Mouse (Mus musculus) right cerebral cortex, postnatal 25 days (tissue): ENCODE results near the gene Tmsb15l.
"Not testable (repeated sequence)": the region's sequence is repeated elsewhere in the genome, so short reads cannot be mapped to it uniquely, and the experiment has no call there.

Source experiments
- DNase-seq: peaks from one replicate; pipeline ENCODE4 v3.0.0; 2022

Gene Tmsb15l

DNA sequence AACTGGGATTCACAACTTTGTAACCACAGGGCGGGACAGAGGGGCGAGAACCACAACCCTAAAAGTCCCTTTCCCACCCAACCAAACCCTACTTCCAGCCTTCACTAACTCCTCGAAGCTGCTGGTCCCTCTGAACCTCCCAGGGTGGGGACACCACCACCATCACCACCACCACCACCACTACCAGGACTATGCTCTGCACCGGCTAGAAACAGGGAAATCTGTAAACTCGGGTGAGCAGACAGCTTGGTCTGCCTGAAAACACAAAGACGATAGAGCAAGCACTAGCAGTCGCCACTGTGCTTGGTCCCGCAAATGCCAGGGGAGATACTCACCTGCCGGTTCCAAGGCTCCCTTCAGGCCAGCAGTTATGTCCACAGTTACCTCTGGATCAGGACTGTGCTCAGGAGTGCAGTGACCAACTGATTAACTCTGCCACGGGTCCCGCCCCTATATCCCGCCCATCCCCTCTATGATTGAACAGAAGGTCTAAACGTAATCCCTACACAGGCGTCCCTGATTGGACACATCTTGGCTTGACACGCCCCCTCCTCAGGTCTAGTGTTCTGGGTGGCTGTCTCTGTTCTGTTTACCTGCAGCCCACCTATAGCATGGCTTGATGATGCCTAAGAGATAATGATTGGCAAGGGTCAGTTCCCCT, at the start of gene Tmsb15l, which contains the start of gene Tmsb15b1:
Gene Tmsb15l (minus strand): TSS at position 446 of the 661 bp plus-strand sequence.
Gene Tmsb15b1 (minus strand): TSS at position 451 of the 661 bp plus-strand sequence.
- DNase-seq = peak; percentile 72

DNA sequence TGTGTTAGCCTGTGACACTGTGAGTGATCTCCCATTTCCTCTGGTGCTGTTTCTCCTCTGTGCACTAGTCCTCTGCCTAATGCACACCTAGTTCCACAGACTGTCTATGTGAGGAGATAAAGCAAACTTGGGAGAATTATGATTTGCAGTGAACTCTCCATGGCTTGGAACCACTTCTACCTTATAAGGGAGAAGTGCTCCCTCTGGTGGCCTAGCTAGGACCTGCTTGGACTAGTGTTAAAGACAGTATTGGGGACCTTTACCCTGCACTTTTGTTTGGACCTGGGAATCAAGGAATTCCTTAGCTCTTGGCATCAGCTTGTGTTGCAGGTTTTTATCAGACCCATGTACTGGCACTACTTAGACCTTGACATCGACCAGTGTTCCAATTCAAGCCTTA, 42.6 kb upstream of the Tmsb15l start:
- DNase-seq = no peak

DNA sequence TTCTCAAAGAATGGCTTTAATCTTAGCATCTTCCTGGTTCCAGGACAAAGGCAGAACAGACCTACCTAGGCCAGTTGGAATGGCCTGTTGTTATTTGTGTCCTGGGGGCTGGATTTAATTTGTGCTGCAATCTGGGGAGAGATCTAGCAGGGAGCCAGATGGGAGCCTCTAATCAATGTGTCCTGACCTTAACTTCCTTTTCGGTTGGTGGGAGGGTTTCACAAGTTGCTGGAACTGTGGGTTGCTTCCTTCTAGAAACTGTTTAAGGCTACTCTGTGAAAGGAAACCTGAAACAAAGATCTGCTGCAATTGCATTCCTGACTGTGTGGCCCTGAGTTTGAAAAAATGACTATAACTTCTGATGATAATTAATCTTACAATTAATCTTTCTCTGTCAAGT, 41.0 kb upstream of the Tmsb15l start:
- DNase-seq = no peak

DNA sequence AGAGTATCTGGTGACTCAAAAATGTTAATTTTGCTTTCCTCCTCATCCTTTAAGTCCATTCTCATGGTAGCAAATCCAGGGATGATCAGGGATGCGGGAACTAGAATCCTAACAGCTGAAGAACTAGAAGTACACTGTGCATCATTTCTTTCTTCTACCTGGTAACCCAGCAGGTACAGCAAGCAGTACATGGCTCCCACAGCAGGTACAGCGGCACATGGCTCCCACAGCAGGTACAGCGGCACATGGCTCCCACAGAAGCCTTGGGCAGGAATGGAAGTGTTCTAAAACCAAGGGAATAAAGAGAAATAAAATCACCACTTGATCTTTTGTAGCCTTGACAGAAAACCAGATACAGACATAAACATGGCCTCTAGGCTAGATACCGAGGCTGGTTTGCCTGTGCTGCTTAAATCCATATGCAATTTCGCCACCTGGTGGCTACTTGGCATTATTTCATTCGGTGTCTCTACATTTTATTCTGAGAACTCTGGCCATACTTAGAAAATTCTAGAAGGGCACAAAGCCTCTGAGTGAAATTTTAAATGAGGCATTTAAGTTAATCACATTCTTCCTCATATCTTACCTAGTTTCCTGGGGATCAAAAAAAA, 38.5 kb upstream of the Tmsb15l start:
- DNase-seq = no peak

DNA sequence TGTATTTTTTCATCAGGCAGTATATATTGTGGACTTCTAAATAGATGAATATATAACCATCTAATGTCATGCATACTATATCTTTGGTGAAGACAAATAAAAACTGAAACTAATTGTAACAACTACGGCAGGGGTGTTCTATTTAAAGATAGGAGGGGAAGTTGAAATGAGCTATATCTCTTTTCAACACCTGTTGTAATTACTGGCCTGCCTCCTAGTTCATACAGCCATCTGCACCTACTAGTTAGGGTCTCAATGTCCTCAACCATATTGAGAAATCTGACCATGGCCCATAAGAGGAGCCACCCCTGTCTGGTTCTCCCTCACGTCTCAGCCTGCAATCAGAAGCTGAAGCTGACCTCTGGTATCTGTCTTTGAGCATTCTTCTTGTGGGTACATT, 19.6 kb upstream of the Tmsb15l start:
- no peak for DNase-seq

DNA sequence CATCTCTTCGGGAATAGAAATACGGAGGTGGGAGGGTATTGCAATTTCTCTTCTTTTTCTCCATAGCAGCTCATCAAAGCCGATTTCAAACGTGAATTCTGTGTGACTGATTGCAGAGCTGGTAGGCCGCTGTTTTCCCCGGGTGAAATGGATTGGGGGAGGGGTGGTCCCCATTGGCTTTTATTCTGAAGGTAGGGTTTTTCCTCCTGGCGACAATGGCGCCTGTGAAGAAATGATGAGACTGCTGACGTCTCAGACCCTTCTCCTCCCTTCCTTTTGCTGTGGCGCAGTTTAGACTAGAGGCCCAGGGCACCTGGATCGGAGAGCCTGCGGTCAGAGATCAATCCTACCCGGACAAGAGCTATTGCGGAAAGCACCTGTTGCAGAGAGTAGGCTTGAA, 17.0 kb upstream of the Tmsb15l start:
- DNase-seq = peak; percentile 24

DNA sequence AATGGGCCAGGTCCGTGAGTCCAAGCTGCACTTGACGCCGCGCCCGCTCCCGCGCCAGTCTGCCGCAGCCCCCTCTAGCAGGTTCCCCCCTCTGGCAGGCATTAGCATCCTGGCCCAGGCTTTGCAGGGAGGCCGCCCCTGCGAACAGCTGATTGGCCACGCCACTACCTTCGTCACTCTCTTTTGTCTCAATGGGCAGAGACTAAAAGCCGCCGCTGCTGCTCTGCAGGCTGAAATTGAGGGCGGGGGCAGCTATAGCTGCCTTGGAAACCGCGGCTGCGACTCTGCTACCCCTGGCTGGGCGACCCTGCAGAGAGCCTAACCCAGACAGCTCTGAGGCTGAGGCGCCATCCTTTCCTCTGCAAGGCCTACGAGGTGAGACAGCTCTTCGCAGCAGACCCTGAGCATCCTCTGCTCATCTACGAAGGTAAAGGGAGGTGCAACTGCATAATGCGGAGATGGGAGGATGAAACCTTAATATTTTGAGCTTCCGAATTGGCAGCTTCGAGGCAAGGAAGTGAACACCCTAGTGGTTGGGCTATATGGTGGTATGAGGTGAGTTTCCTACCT, 16.4 kb upstream of the Tmsb15l start, which contains the start of gene Zcchc18:
Gene Zcchc18 (plus strand): TSS at position 178 of the 570 bp plus-strand sequence.
- DNase-seq = peak; percentile 84

DNA sequence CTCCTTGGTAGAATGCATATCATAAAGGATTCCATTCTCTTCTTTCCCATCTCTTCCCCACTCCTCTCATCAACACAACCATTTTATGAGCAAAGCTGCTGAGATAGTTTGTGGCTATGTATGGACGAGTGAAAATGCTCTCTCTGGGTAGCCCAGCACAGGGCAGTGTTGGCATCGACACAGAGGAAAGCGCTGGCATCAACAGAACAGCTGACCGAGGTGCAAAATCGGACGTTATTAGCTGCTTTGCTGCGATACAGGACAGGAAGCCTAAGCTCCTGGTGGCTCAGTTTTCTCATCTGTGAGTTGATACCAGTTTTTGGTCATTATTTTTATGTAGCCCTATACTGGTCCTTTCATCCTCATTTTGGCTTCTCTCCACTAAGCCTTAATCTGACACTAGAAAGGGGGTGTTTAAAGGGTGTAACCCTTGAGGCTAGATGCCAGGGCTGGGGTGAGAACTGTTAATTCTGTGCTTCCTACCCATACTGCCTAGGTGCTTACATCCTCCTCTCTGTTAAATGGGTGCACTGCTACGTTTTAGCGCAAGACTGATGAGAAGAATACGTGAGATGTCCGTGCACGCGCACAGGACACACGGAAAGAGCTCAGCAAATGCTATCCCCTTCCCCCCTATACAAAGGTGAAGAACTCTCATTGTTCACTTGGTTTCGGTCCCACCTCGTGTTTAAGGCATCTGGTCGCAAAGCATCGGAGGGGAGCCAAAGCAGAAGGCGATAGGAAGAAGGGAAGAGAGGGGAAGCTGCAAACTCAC, 15.7 kb upstream of the Tmsb15l start:
- DNase-seq = peak; percentile 14

DNA sequence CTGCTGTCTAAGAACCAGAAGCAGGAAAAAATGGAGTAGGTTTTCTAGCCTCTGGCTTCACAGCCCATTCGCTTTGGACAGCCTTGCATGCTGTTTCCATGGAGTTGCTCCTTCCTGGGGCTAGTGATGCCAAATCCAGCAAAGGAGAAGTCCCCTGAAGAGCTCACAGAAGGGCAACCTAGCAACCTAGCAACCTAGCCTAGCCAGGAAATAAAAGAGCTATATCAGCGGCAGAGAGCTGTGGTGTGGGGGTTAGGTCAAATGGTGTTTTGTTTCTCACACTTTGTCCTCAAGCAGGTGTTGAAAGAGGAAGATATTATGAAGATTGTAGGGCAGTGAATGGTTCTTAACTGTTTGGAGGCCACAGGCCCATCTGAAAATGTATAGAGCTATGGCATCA, 14.6 kb upstream of the Tmsb15l start:
- DNase-seq = no peak

DNA sequence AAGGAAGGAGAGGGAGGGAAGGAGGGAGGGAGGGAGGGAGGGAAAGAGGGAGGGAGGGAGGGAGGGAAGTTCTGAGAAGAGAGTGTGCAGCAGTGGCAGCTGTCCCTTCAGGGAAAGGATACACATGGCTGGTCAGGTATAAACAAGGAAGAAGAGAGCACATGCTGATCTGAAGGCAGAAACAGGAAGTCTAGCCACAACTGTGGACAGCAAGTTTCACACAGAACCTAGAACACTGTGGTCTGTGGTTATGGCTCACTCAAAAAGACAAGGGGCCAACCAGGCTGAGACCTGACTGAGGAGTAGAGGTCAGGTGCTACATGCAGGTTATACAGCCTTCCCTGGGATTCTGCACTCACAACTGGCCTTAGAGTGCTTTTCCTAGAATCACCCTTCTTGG, 9.4 kb upstream of the Tmsb15l start:
- DNase-seq = no peak

DNA sequence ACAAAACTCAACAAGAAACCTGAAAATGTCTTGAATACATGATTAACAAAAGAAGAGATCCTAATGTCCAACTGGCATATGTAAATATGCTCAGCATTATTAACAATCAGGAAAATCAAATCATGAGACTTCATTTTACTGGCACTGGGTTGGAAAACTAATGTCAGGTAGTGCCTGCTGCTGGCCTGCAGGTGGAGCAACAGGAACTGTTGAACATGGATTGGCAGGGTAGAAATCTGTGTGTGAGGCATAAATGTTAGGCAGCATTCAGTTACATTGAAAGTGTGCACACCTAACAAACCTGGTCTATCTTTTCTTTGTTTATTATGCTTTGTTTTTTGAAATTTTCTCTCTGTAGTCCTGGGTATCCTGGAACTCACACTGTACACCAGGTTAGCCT, 1.9 kb upstream of the Tmsb15l start:
- no peak for DNase-seq

DNA sequence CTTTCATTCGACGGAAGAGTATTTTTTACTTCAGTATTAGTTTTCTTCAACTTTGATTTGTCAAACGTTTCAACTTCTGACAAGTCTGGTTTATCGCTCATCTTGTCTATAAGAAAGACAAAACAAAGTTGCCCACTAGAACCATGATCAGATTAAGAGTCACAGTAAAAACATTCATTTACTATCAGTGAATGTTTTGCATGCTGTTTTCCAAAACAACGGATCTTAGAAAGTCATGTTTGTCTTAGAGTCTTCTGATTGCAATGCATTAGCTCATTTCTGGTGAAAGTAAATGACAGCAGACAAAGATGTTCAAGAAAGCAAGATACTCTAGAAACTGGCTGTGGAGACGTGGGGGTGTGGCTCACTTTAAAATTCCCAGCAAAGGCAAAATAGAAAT, 1.3 kb downstream of the Tmsb15l start, which contains the start of gene Tmsb15b2:
Gene Tmsb15b2 (minus strand): TSS at position 101 of the 400 bp plus-strand sequence.
- not testable (repeated sequence) for DNase-seq

DNA sequence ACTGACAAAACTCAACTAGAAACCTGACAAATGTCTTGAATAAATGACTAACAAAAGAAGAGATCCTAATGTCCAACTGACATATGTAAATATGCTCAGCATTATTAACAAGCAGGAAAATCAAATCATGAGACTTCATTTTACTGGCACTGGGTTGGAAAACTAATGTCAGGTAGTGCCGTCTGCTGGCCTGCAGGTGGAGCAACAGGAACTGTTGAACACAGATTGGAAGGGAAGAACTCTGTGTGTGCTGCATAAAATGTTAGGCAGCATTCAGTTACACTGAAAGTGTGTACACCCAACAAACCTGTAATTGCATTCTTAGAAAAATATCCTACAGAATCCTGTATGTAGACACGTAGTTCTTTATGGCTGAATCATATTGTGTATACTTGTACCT, 17.0 kb downstream of the Tmsb15l start:
- no peak for DNase-seq

DNA sequence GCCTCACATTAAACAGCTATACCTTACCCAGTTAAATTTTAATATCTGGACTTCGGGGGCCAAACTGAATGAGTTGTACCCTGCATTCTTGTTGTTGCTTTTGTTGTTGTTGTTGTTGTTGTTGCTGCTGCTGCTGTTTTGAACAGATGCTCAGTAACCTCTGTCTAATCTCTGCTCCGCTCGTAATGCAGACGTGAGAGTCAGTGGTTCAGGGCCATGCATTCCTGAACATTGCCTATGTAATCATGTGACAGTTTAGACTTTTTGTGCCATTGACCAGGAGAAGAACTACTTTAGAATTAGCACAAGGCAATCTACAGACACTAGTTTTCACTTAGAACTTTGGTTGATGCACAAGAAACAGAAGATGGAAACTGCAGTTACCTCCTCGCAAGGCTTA, 18.4 kb downstream of the Tmsb15l start:
- not testable (repeated sequence) for DNase-seq

DNA sequence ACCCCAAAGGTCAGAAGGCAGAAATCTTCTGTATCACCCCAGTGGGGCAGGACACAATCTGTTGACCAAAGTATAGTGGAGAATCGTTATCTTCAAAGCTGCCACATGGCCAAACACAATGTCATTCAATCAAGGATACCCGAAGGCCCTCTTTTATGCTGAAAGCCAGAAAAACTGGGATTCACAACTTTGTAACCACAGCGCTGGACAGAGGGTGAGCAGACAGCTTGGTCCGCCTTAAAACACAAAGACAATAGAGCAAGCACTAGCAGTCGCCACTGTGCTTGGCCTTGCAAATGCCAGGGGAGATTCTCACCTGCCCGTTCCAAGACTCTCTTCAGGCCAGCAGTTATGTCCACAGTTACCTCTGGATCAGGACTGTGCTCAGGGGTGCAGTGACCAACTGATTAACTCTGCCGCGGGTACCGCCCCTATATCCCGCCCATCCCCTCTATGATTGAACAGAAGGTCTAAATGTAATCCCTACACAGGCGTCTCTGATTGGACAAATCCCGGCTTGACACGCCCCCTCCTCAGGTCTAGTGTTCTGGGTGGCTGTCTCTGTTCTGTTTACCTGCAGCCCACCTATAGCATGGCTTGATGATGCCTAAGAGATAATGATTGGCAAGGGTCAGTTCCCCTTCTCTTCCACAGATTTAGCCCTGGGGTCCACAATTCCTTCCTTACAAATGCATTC, 18.9 kb downstream of the Tmsb15l start:
- DNase-seq = peak; percentile 70

DNA sequence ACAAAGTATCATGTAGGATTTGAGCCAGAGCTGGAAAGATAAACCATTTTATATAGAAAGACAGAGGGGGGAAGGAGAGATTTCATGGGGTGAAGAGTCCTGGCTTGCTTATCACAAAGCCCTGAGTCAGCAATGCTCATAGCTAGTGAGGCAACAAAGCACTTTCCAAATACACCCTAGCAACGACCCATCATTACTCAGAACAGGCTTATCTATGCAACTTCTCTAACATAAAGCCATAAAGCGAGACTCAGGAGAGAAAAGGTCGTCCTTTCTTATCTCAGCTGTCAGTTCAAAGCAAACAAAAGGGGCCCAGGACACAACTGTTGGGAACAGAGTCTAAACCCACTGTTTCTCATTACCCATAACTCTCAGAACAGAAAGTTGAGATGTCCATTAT, 38.7 kb downstream of the Tmsb15l start:
- no peak for DNase-seq

DNA sequence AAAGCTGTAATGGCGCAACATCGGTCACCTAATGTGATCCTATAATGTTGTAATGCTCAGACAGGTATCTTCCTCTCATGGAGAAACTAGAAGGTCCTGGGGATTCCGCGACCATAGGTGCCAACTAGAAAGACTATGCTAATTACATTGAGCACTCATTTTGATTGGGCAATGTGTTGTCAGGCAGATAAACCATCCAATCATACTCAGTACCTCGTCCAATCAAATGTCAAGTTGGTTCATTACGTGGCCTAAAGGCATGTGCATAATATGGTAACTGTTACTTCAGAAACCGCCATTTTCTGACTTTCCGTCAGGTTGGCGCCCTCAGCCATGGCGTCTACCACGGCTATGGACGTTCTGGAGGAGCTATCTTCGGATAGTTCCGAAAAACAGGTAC, 49.6 kb downstream of the Tmsb15l start, which contains the start of gene H2bfm:
Gene H2bfm (plus strand): TSS at position 295 of the 400 bp plus-strand sequence.
- no peak for DNase-seq

DNA sequence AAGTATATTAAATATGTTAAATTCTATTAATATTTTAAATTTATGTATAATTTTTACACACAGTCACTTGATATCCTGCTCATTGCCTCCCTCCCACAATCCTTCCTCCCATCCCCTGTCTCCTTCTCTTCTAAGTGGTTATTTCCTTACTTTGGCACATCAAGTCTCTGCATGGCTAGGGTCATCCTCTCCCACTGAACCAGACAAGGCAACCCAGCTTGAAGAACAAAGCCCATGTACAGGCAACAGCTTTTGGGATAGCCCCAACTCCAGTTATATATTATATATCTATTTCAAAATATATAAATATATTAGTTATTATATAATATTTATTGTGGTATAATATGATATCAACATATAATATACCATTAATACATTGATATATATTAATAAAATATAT, 50.8 kb downstream of the Tmsb15l start:
- no peak for DNase-seq
